Comparison of ENCODE assay signal across 28 mouse cellular contexts in the genomic region with DNA sequence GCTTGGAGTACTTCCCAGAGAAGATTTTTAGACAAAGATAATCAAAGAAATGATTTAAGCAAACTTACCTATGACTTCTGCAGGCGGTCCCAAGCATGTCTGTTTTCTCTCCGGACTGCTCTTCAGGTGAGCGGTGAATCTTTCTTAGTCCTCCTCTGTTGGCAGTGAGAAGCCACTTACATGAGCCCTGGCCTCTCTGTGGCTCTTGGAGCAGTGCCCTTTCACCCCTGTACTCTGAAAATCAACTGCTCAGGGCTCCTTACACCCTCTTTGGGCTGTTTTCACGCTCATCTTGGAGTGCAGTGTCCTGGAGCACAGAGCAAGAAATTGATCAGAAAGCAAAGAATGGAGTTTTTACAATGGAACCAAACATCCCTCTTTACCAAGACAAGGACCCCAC.
DNase-seq lines count a peak whose midpoint lies in the region; ATAC-seq and TF ChIP-seq lines count a peak whose summit lies in the region.
"Had no signal": no experiment of that assay in that cellular context is flagged by ENCODE, and none has a peak within 500 bp of the region (broad histone marks: within the 10 kb centered on the region; RNA-seq: fewer than 3 reads in every experiment).

No protein-coding gene starts in this region.

- no peak overlapping the region for H3K4me3 ChIP-seq in intestine, embryonic 14.5 days (ENCODE audit: low read depth, low read length)
- H3K4me3 ChIP-seq in intestine, postnatal 0 days (ENCODE audit: low read depth, low read length): no peak overlapping the region
- H3K4me3 ChIP-seq in stomach, embryonic 14.5 days (ENCODE audit: low read depth, low read length): no peak overlapping the region
- no peak overlapping the region for H3K4me3 ChIP-seq in stomach, postnatal 0 days (ENCODE audit: low read depth, low read length)
- H3K4me3 ChIP-seq in intestine, embryonic 15.5 days (replicated peaks): no peak overlapping the region
- H3K4me3 ChIP-seq: hindbrain, embryonic 13.5 days; left cerebral cortex, adult 2 months; midbrain, embryonic 13.5 days; neural tube, embryonic 13.5 days had no signal

- no peak for TF ChIP-seq EP300 in stomach, postnatal 0 days (optimal IDR thresholded peaks at IDR 0.05)

- peak overlapping the region; percentile 75 for H3K27ac ChIP-seq in intestine, embryonic 14.5 days (ENCODE audit: low read depth)
- H3K27ac ChIP-seq in intestine, postnatal 0 days (ENCODE audit: low read depth, low read length): no peak overlapping the region
- H3K27ac ChIP-seq in stomach, embryonic 14.5 days (ENCODE audit: low read length): peak overlapping the region; percentile 63; the same call in 1 of the 2 replicates
- no peak overlapping the region for H3K27ac ChIP-seq in stomach, postnatal 0 days (replicated peaks)
- H3K27ac ChIP-seq in intestine, embryonic 15.5 days: peak overlapping the region; percentile 76
- H3K27ac ChIP-seq: hindbrain, embryonic 13.5 days; left cerebral cortex, adult 2 months; liver, embryonic 14.5 days; midbrain, embryonic 13.5 days; neural tube, embryonic 13.5 days had no signal

- H3K27me3 ChIP-seq in intestine, embryonic 14.5 days (replicated peaks; ENCODE audit: control insufficient read depth, insufficient read depth, low read length): no peaks in the 10 kb centered on the region
- no peaks in the 10 kb centered on the region for H3K27me3 ChIP-seq in intestine, postnatal 0 days (replicated peaks; ENCODE audit: control insufficient read depth, insufficient read depth, low read length)
- no peaks in the 10 kb centered on the region for H3K27me3 ChIP-seq in stomach, embryonic 14.5 days (ENCODE audit: control insufficient read depth, insufficient read depth, low read length)
- no peaks in the 10 kb centered on the region for H3K27me3 ChIP-seq in stomach, postnatal 0 days (ENCODE audit: control insufficient read depth, insufficient read depth, low read length)
- H3K27me3 ChIP-seq in intestine, embryonic 15.5 days (replicated peaks): no peaks in the 10 kb centered on the region
- H3K27me3 ChIP-seq: hindbrain, embryonic 13.5 days; midbrain, embryonic 13.5 days; neural tube, embryonic 13.5 days had no signal

- peaks cover 6% of the 10 kb centered on the region for H3K4me1 ChIP-seq in intestine, embryonic 14.5 days (replicated peaks; ENCODE audit: control insufficient read depth, insufficient read depth, low read length)
- no peaks in the 10 kb centered on the region for H3K4me1 ChIP-seq in intestine, postnatal 0 days (replicated peaks; ENCODE audit: control insufficient read depth, insufficient read depth, low read length)
- H3K4me1 ChIP-seq in stomach, embryonic 14.5 days (ENCODE audit: control insufficient read depth, insufficient read depth, low read length): peaks cover 8% of the 10 kb centered on the region; the same call in 1 of the 2 replicates
- no peaks in the 10 kb centered on the region; the same call in 1 of the 2 replicates for H3K4me1 ChIP-seq in stomach, postnatal 0 days (replicated peaks; ENCODE audit: control insufficient read depth, insufficient read depth)
- H3K4me1 ChIP-seq in intestine, embryonic 15.5 days (replicated peaks): peaks cover 3% of the 10 kb centered on the region; the same call in 1 of the 2 replicates
- H3K4me1 ChIP-seq: hindbrain, embryonic 13.5 days; midbrain, embryonic 13.5 days; neural tube, embryonic 13.5 days had no signal

- ATAC-seq in intestine, embryonic 14.5 days (replicated peaks; ENCODE audit: low FRiP score, low TSS enrichment, low read depth): no peak
- no peak for ATAC-seq in intestine, postnatal 0 days
- no peak for ATAC-seq in stomach, embryonic 14.5 days (ENCODE audit: insufficient number of reproducible peaks, insufficient read depth, low FRiP score, low read depth)
- no peak for ATAC-seq in stomach, postnatal 0 days (ENCODE audit: low FRiP score, low TSS enrichment)
- no peak for ATAC-seq in intestine, embryonic 15.5 days
- no peak for ATAC-seq in erythroid progenitor cell, adult 5-6 weeks (replicated peaks; ENCODE audit: low FRiP score, poor library complexity, severe bottlenecking)
- ATAC-seq: forebrain, embryonic 16.5 days; midbrain, embryonic 13.5 days had no signal

- H3K36me3 ChIP-seq in intestine, embryonic 14.5 days (ENCODE audit: control insufficient read depth, insufficient read depth, low read length): no peaks in the 10 kb centered on the region
- H3K36me3 ChIP-seq in intestine, postnatal 0 days (ENCODE audit: control insufficient read depth, insufficient read depth): no peaks in the 10 kb centered on the region
- H3K36me3 ChIP-seq in stomach, embryonic 14.5 days (ENCODE audit: control insufficient read depth, insufficient read depth, low read length): no peaks in the 10 kb centered on the region
- H3K36me3 ChIP-seq in stomach, postnatal 0 days (ENCODE audit: control insufficient read depth, insufficient read depth, low read length): no peaks in the 10 kb centered on the region
- H3K36me3 ChIP-seq in intestine, embryonic 15.5 days: no peaks in the 10 kb centered on the region
- H3K36me3 ChIP-seq: hindbrain, embryonic 13.5 days; midbrain, embryonic 13.5 days; neural tube, embryonic 13.5 days had no signal

- no peak overlapping the region for H3K9ac ChIP-seq in intestine, embryonic 14.5 days (ENCODE audit: low read length)
- no peak overlapping the region for H3K9ac ChIP-seq in intestine, postnatal 0 days (ENCODE audit: low read depth, low read length)
- H3K9ac ChIP-seq in stomach, embryonic 14.5 days (replicated peaks; ENCODE audit: low read depth, low read length): no peak overlapping the region
- no peak overlapping the region for H3K9ac ChIP-seq in stomach, postnatal 0 days (ENCODE audit: low read length)
- no peak overlapping the region for H3K9ac ChIP-seq in intestine, embryonic 15.5 days
- H3K9ac ChIP-seq: hindbrain, embryonic 13.5 days; liver, embryonic 14.5 days; midbrain, embryonic 13.5 days; neural tube, embryonic 13.5 days had no signal

- DNase-seq in intestine, embryonic 14.5 days (ENCODE audit: low spot score): no peak
- DNase-seq in stomach, postnatal 0 days (ENCODE audit: low spot score): no peak
- DNase-seq in left cerebral cortex, adult 11 months (ENCODE audit: low spot score): no peak
- DNase-seq: adrenal gland, adult 2 months; adrenal gland, postnatal 36 days; B cell, adult 2 months; cerebellum, adult 18-20 months; cerebellum, postnatal 10 days; gastrocnemius, postnatal 10 days; heart, postnatal 36 days; kidney, adult 8-10 months; kidney, postnatal 14 days; left cerebral cortex, postnatal 4 days; liver; lung, adult 2 months; lung, postnatal 36 days; right cerebral cortex, postnatal 4 days; thymus, postnatal 14 days had no signal

- no peak overlapping the region for H3K4me2 ChIP-seq in intestine, embryonic 14.5 days (ENCODE audit: low read length)
- H3K4me2 ChIP-seq in intestine, postnatal 0 days (replicated peaks; ENCODE audit: low read depth): no peak overlapping the region
- no peak overlapping the region for H3K4me2 ChIP-seq in stomach, embryonic 14.5 days (replicated peaks; ENCODE audit: low read depth, low read length)
- no peak overlapping the region for H3K4me2 ChIP-seq in stomach, postnatal 0 days (replicated peaks; ENCODE audit: low read depth)
- H3K4me2 ChIP-seq in intestine, embryonic 15.5 days (replicated peaks): no peak overlapping the region
- H3K4me2 ChIP-seq: hindbrain, embryonic 13.5 days; midbrain, embryonic 13.5 days; neural tube, embryonic 13.5 days had no signal

- peaks cover 4% of the 10 kb centered on the region; the same call in 1 of the 2 replicates for H3K9me3 ChIP-seq in intestine, embryonic 14.5 days (ENCODE audit: control insufficient read depth, low read length)
- H3K9me3 ChIP-seq in intestine, postnatal 0 days (ENCODE audit: control insufficient read depth): 0 out of 2 replicates have a peak, but pooled peaks cover 2% of the 10 kb centered on the region
- peaks cover 9% of the 10 kb centered on the region; the same call in 1 of the 2 replicates for H3K9me3 ChIP-seq in stomach, embryonic 14.5 days (ENCODE audit: control insufficient read depth, low read depth, low read length)
- H3K9me3 ChIP-seq in stomach, postnatal 0 days (ENCODE audit: control insufficient read depth, low read length): no peaks in the 10 kb centered on the region
- no peaks in the 10 kb centered on the region for H3K9me3 ChIP-seq in intestine, embryonic 15.5 days

- no peak for TF ChIP-seq CTCF in intestine, postnatal 0 days (IDR thresholded peaks at IDR 0.05; ENCODE audit: low read depth)
- TF ChIP-seq CTCF in stomach, postnatal 0 days (IDR thresholded peaks at IDR 0.05; ENCODE audit: low read depth): no peak

- WGBS in intestine, embryonic 14.5 days: 47% methylated on average over 4 of the region's 4 CpGs
- WGBS in intestine, postnatal 0 days: 81% methylated on average over 4 of the region's 4 CpGs
- WGBS in stomach, embryonic 14.5 days: 53% methylated on average over 4 of the region's 4 CpGs
- WGBS in stomach, postnatal 0 days: 63% methylated on average over 4 of the region's 4 CpGs
- WGBS in intestine, embryonic 15.5 days: 62% methylated on average over 4 of the region's 4 CpGs

Comparison
In these comparisons a context has a peak if more than half of its experiments do, and no peak if none do; other contexts are left out.
1. H3K27ac ChIP-seq: peak in intestine, embryonic 14.5 days (single experiment), stomach, embryonic 14.5 days (single experiment) and intestine, embryonic 15.5 days (single experiment); none in intestine, postnatal 0 days (single experiment) and stomach, postnatal 0 days (single experiment).